7 mouse cellular contexts compared by ENCODE assay signal in genomic region chr4:55293347-55294079, GRCm38 (mm10). TPM values are rescaled to one million over a fixed set of nuclear protein-coding genes. Genes with fewer than 3 reads are reported as not detected.
DNase-seq lines count a peak whose midpoint lies in the region; ATAC-seq lines count a peak whose summit lies in the region.

No protein-coding gene starts in this region.

- peaks cover 7% of the 10 kb centered on the region; the same call in 1 of the 2 replicates for H3K4me1 ChIP-seq in lung, embryonic 16.5 days (replicated peaks; ENCODE audit: control insufficient read depth, insufficient read depth, low read length)
- H3K4me1 ChIP-seq in forebrain, embryonic 16.5 days (replicated peaks; ENCODE audit: control insufficient read depth, insufficient read depth, low read length) = peaks cover 20% of the 10 kb centered on the region
- no peaks in the 10 kb centered on the region for H3K4me1 ChIP-seq in liver, embryonic 11.5 days (replicated peaks; ENCODE audit: control insufficient read depth, insufficient read depth, low read length)
- peaks cover 4% of the 10 kb centered on the region; the same call in 1 of the 2 replicates for H3K4me1 ChIP-seq in stomach, embryonic 15.5 days

- ATAC-seq in lung, embryonic 16.5 days (ENCODE audit: low read depth) = no peak
- ATAC-seq in forebrain, embryonic 16.5 days = peak; percentile 36
- ATAC-seq in liver, embryonic 11.5 days (replicated peaks; ENCODE audit: low FRiP score) = peak; percentile 84
- no peak for ATAC-seq in stomach, embryonic 15.5 days (ENCODE audit: insufficient read depth, low FRiP score, low read depth)

- no peaks in the 10 kb centered on the region for H3K36me3 ChIP-seq in lung, embryonic 16.5 days (ENCODE audit: control insufficient read depth, insufficient read depth, low read length)
- H3K36me3 ChIP-seq in forebrain, embryonic 16.5 days (ENCODE audit: control insufficient read depth, insufficient read depth) = no peaks in the 10 kb centered on the region
- H3K36me3 ChIP-seq in liver, embryonic 11.5 days (ENCODE audit: control insufficient read depth, insufficient read depth, low read length) = no peaks in the 10 kb centered on the region
- no peaks in the 10 kb centered on the region for H3K36me3 ChIP-seq in stomach, embryonic 15.5 days

- no peak overlapping the region for H3K27ac ChIP-seq in lung, embryonic 16.5 days (ENCODE audit: low read length)
- peak overlapping the region; percentile 62 for H3K27ac ChIP-seq in forebrain, embryonic 16.5 days (ENCODE audit: low read length)
- H3K27ac ChIP-seq in liver, embryonic 11.5 days (ENCODE audit: low read depth, low read length) = no peak overlapping the region
- H3K27ac ChIP-seq in stomach, embryonic 15.5 days = no peak overlapping the region

- H3K4me2 ChIP-seq in lung, embryonic 16.5 days (ENCODE audit: low read depth, low read length) = peak overlapping the region; percentile 62; the same call in 1 of the 2 replicates
- peak overlapping the region; percentile 66 for H3K4me2 ChIP-seq in forebrain, embryonic 16.5 days (ENCODE audit: low read length)
- peak overlapping the region; percentile 56 for H3K4me2 ChIP-seq in liver, embryonic 11.5 days
- H3K4me2 ChIP-seq in stomach, embryonic 15.5 days = peak overlapping the region; percentile 60; the same call in 1 of the 2 replicates

- no peak for DNase-seq in lung, adult 18-20 months
- no peak for DNase-seq in liver, embryonic 11.5 days (ENCODE audit: low spot score)
- no peak for DNase-seq in urinary bladder, adult 2 months (ENCODE audit: low spot score)
- no peak for DNase-seq in adrenal gland, adult 2 months

- 0 out of 2 replicates have a peak, but pooled peaks cover 2% of the 10 kb centered on the region for H3K9me3 ChIP-seq in lung, embryonic 16.5 days (ENCODE audit: control insufficient read depth, low read length)
- H3K9me3 ChIP-seq in forebrain, embryonic 16.5 days (ENCODE audit: control insufficient read depth, low read length) = no peaks in the 10 kb centered on the region
- H3K9me3 ChIP-seq in liver, embryonic 11.5 days (ENCODE audit: control insufficient read depth, low read length) = no peaks in the 10 kb centered on the region
- no peaks in the 10 kb centered on the region for H3K9me3 ChIP-seq in stomach, embryonic 15.5 days

- no peak overlapping the region for H3K4me3 ChIP-seq in lung, embryonic 16.5 days (ENCODE audit: low read length)
- no peak overlapping the region for H3K4me3 ChIP-seq in forebrain, embryonic 16.5 days (replicated peaks; ENCODE audit: low read length)
- no peak overlapping the region for H3K4me3 ChIP-seq in liver, embryonic 11.5 days (ENCODE audit: low read depth, low read length)
- no peak overlapping the region for H3K4me3 ChIP-seq in stomach, embryonic 15.5 days (replicated peaks)

- WGBS in lung, embryonic 16.5 days = 4% methylated on average over 5 of the region's 5 CpGs
- WGBS in forebrain, embryonic 16.5 days = 5% methylated on average over 5 of the region's 5 CpGs
- 23% methylated on average over 5 of the region's 5 CpGs for WGBS in liver, embryonic 11.5 days
- WGBS in stomach, embryonic 15.5 days = 16% methylated on average over 5 of the region's 5 CpGs

- no peak overlapping the region for H3K9ac ChIP-seq in lung, embryonic 16.5 days (ENCODE audit: low read length)
- no peak overlapping the region for H3K9ac ChIP-seq in forebrain, embryonic 16.5 days (replicated peaks; ENCODE audit: low read depth, low read length)
- H3K9ac ChIP-seq in liver, embryonic 11.5 days (ENCODE audit: low read depth, low read length) = no peak overlapping the region
- no peak overlapping the region for H3K9ac ChIP-seq in stomach, embryonic 15.5 days

- H3K27me3 ChIP-seq in lung, embryonic 16.5 days (ENCODE audit: control insufficient read depth, insufficient read depth, low read depth, low read length) = no peaks in the 10 kb centered on the region
- no peaks in the 10 kb centered on the region for H3K27me3 ChIP-seq in forebrain, embryonic 16.5 days (replicated peaks; ENCODE audit: control insufficient read depth, insufficient read depth, low read length)
- no peaks in the 10 kb centered on the region for H3K27me3 ChIP-seq in liver, embryonic 11.5 days (replicated peaks; ENCODE audit: control insufficient read depth, insufficient read depth, low read length)
- no peaks in the 10 kb centered on the region for H3K27me3 ChIP-seq in stomach, embryonic 15.5 days (replicated peaks)

RNA-seq across cellular contexts. Expression of gene Rad23b, which starts 56.3 kb away (rescaled TPM):
- 57.8 and 68.7 TPM in 2 replicates for polyA plus RNA-seq in lung, embryonic 16.5 days (2015; fragmentation: Nextera tagmentation; extraction: Ambion mirVana)
- 80.3 and 85.8 TPM in 2 replicates for polyA plus RNA-seq in forebrain, embryonic 16.5 days (2015; fragmentation: Nextera tagmentation; extraction: Ambion mirVana)
- polyA plus RNA-seq in liver, embryonic 11.5 days (2014; fragmentation: Nextera tagmentation; extraction: Ambion mirVana) = 61.9 and 67.9 TPM in 2 replicates
- polyA plus RNA-seq in stomach, embryonic 15.5 days (2015; fragmentation: Nextera tagmentation; extraction: Ambion mirVana) = 80.3 and 89.4 TPM in 2 replicates
- 107 and 114 TPM in 2 replicates for polyA plus RNA-seq in urinary bladder, adult 2 months (2012; rRNA removed)
- total RNA-seq in adrenal gland, adult 2 months (2021) = 100 to 1,000 TPM; 129 to 174 TPM
- polyA plus RNA-seq in adrenal gland, adult 2 months (2012; rRNA removed) = 314 and 322 TPM in 2 replicates

Comparison
In these comparisons a context has a peak if more than half of its experiments do, and no peak if none do; other contexts are left out.
1. ATAC-seq: peak in forebrain, embryonic 16.5 days (single experiment) and liver, embryonic 11.5 days (single experiment); none in lung, embryonic 16.5 days (single experiment) and stomach, embryonic 15.5 days (single experiment).
2. Peak in every context shown above with its lines, with median percentiles within 50 percentile points of each other: H3K4me2 ChIP-seq.